Mouse (Mus musculus): Measurements from ENCODE around the gene Atp8a2.

GRCm38 (mm10) chr14:60238551-60238950, 41.6 kb upstream of the Atp8a2 start:
- no peak for TF ChIP-seq GATA1 (IDR thresholded peaks at IDR 0.05; ENCODE audit: low read length)
- no peak for TF ChIP-seq TAL1 (IDR thresholded peaks at IDR 0.05; ENCODE audit: low read length)
